Mouse (Mus musculus) heart, adult 2 months (tissue): ENCODE data around the gene Enkd1. TPM values are rescaled to one million over a fixed set of nuclear protein-coding genes. Genes with fewer than 3 reads are reported as not detected.

Experiments used
- DNase-seq, 2 experiments: peaks; one replicate each; pipeline ENCODE4 v3.0.0; 2021
- H3K27ac ChIP-seq: fragments of 200-600 bp; 2 replicates; pipeline ENCODE4 v1.8.1; 2022
- H3K27me3 ChIP-seq: fragments of 200-500 bp; 2 replicates; pipeline ENCODE4 v1.6.1; 2012; ENCODE audit warnings: mild to moderate bottlenecking, low read length, inconsistent platforms, mixed read lengths; ENCODE audit not compliant: control insufficient read depth, insufficient read depth
- H3K36me3 ChIP-seq: fragments of 200-500 bp; 2 replicates; pipeline ENCODE4 v1.6.1; 2012; ENCODE audit warnings: low read length, inconsistent platforms; ENCODE audit not compliant: control insufficient read depth, insufficient read depth
- H3K4me1 ChIP-seq: fragments of 200-500 bp; 2 replicates; pipeline ENCODE4 v1.6.1; 2011; ENCODE audit warnings: low read length; ENCODE audit not compliant: control insufficient read depth, insufficient read depth
- H3K4me3 ChIP-seq: fragments of 200-600 bp; 2 replicates; pipeline ENCODE4 v1.8.1; 2022
- H3K79me2 ChIP-seq: fragments of 200-500 bp; replicated peaks from 2 replicates; pipeline ENCODE4 v1.6.1; 2012; ENCODE audit warnings: mild to moderate bottlenecking, inconsistent platforms, low read length, moderate library complexity, mixed read lengths; ENCODE audit not compliant: control insufficient read depth, insufficient read depth
- H3K9ac ChIP-seq: fragments of 200-500 bp; 2 replicates; pipeline ENCODE4 v1.6.1; 2012; ENCODE audit warnings: low read depth, mild to moderate bottlenecking, control low read depth, inconsistent platforms, low read length, mixed read lengths
- CTCF ChIP-seq: fragments of 200-600 bp; IDR thresholded peaks from 2 replicates; pipeline ENCODE4 v1.8.1; 2022; ENCODE audit warnings: antibody characterized with exemption, mild to moderate bottlenecking, moderate library complexity
- EP300 ChIP-seq: fragments of 200-500 bp; IDR thresholded peaks from 2 replicates; pipeline ENCODE4 v1.6.1; 2011; ENCODE audit warnings: low read depth, low read length, control low read depth; ENCODE audit not compliant: insufficient read depth
- POLR2A ChIP-seq: fragments of 200-500 bp; IDR thresholded peaks from 2 replicates; pipeline ENCODE4 v1.6.1; 2011; ENCODE audit warnings: mild to moderate bottlenecking, low read depth, low read length, control low read depth; ENCODE audit not compliant: insufficient read depth
- WGBS: fragments of 180-500 bp; shearing (Covaris S2); methylation state at CpG from one replicate; pipeline ENCODE4 v1.1.7; 2018; 5-methylcytosine and 5-hydroxymethylcytosine counted together
- intact Hi-C: fragments of 180-260 bp; cut with DNase I; formaldehyde crosslinking; loops from one replicate; pipeline ENCODE4 v1.15.1; 2025
- polyA plus RNA-seq: library from polyadenylated mRNA; depleted of rRNA; stranded (reverse); fragments of >200 nt; gene quantifications from 2 replicates; pipeline ENCODE4 v1.2.3, GENCODE M21; 2012
- total RNA-seq, 2 experiments: library from RNA; stranded (reverse); gene quantifications; 2 replicates each; pipeline ENCODE4 v1.2.3; 2021

The Enkd1 gene
- total and polyA plus RNA-seq, 3 experiments = 1.4 to 2.2 (median 1.9) TPM

- intact Hi-C loops = no loop called here
- WGBS = 85% methylated on average over 12 of the region's 12 CpGs
- Histone ChIP-seq H3K9ac (no peak overlapping the region), H3K79me2 (no peaks in the 10 kb centered on the region), H3K27ac (no peak overlapping the region), H3K4me3 (no peak overlapping the region), H3K4me1 (peaks cover 4% of the 10 kb centered on the region), H3K27me3 (no peaks in the 10 kb centered on the region), H3K36me3 (no peaks in the 10 kb centered on the region)
- no peak for DNase-seq
- no peak for TF ChIP-seq EP300
- no peak for TF ChIP-seq CTCF
- no peak for TF ChIP-seq POLR2A
These were observed 1.6 kb downstream of the Enkd1 start for GRCm38 (mm10) chr8:105706426-105706825.

- intact Hi-C loops = loop anchor here (5.0 kb wide), 2 partner anchors 68 to 307 kb away; partner anchors contain the start of genes Agrp, Ctcf and Ddx28
- H3K27ac ChIP-seq = no peak overlapping the region
- WGBS = 87% methylated on average over 6 of the region's 6 CpGs
- H3K36me3 ChIP-seq = no peaks in the 10 kb centered on the region
- no peaks in the 10 kb centered on the region for H3K79me2 ChIP-seq
- TF ChIP-seq CTCF (no peak), POLR2A (no peak), EP300 (no peak)
- DNase-seq = no peak
- H3K4me1 ChIP-seq = peaks cover 4% of the 10 kb centered on the region
- no peaks in the 10 kb centered on the region for H3K27me3 ChIP-seq
- H3K4me3 ChIP-seq = no peak overlapping the region
- H3K9ac ChIP-seq = no peak overlapping the region
These were observed 3.1 kb downstream of the Enkd1 start for GRCm38 (mm10) chr8:105704955-105705354.

GRCm38 (mm10) chr8:105704146-105704812 is 3.7 kb downstream of the Enkd1 start:
- peaks cover 4% of the 10 kb centered on the region for H3K4me1 ChIP-seq
- 93% methylated on average over 34 of the region's 34 CpGs for WGBS
- no peak for DNase-seq

GRCm38 (mm10) chr8:105702731-105703415 is 5.1 kb downstream of the Enkd1 start:
- Histone ChIP-seq H3K79me2 (no peaks in the 10 kb centered on the region), H3K9ac (no peak overlapping the region), H3K27me3 (no peaks in the 10 kb centered on the region), H3K4me1 (peaks cover 4% of the 10 kb centered on the region), H3K36me3 (no peaks in the 10 kb centered on the region), H3K4me3 (no peak overlapping the region), H3K27ac (no peak overlapping the region)
- WGBS = 92% methylated on average over 24 of the region's 24 CpGs
- TF ChIP-seq EP300 = no peak
- TF ChIP-seq CTCF = no peak
- TF ChIP-seq POLR2A = no peak
- intact Hi-C loops = loop anchor here (5.0 kb wide), 2 partner anchors 66 to 309 kb away; partner anchors contain the start of genes Agrp, Ctcf and Ddx28
- no peak for DNase-seq

More at GRCm38 (mm10) chr8:105704146-105704812, 3.7 kb downstream of the Enkd1 start:
- intact Hi-C loops = loop anchor here (5.0 kb wide), 2 partner anchors 67 to 308 kb away; partner anchors contain the start of genes Agrp, Ctcf and Ddx28
- Histone ChIP-seq H3K27me3 (no peaks in the 10 kb centered on the region), H3K79me2 (no peaks in the 10 kb centered on the region), H3K36me3 (no peaks in the 10 kb centered on the region), H3K9ac (no peak overlapping the region), H3K4me3 (no peak overlapping the region), H3K27ac (no peak overlapping the region)
- TF ChIP-seq CTCF (no peak), POLR2A (no peak)

GRCm38 (mm10) chr8:105702001-105702401 is 6.0 kb downstream of the Enkd1 start:
- Histone ChIP-seq H3K4me1 (peaks cover 3% of the 10 kb centered on the region), H3K4me3 (peak overlapping the region; percentile 85), H3K36me3 (no peaks in the 10 kb centered on the region), H3K27ac (peak overlapping the region; percentile 92), H3K79me2 (no peaks in the 10 kb centered on the region), H3K9ac (no peak overlapping the region; the same call in 1 of the 2 replicates), H3K27me3 (no peaks in the 10 kb centered on the region)
- intact Hi-C loops = loop anchor here (5.0 kb wide), 2 partner anchors 65 to 310 kb away; partner anchors contain the start of genes Agrp, Ctcf and Ddx28
- 62% methylated on average over 18 of the region's 18 CpGs for WGBS
- DNase-seq = no peak
- TF ChIP-seq POLR2A (no peak), EP300 (no peak), CTCF (no peak)
